Mouse (Mus musculus): ENCODE measurements at regions not wholly inside any gene's neighbourhood (a gene's known extent, or its start where the extent isn't known, plus 50 kb on each side); places are given as distances from the start of the nearest gene placed in this dataset.
A peak's percentile ranks its signal among the peaks of the same experiment; 100 is the strongest.

GRCm38 (mm10) chr6:81756242-81756641, 167.2 kb upstream of the Gcfc2 start:
- no peak overlapping the region for H3K27ac ChIP-seq (replicated peaks)
- H3K27me3 ChIP-seq, result no peaks in the 10 kb centered on the region
- no peak overlapping the region for H3K4me2 ChIP-seq (replicated peaks)
- no peak overlapping the region for H3K9ac ChIP-seq (replicated peaks)
- H3K36me3 ChIP-seq, result no peaks in the 10 kb centered on the region
- no peaks in the 10 kb centered on the region for H3K9me3 ChIP-seq
- no peak overlapping the region for H3K4me3 ChIP-seq
- no peak for ATAC-seq (ENCODE audit: low FRiP score, low read depth)
- H3K4me1 ChIP-seq, result peaks cover 3% of the 10 kb centered on the region; the same call in 1 of the 2 replicates
- 85% methylated on average over 7 of the region's 7 CpGs for WGBS

DNA sequence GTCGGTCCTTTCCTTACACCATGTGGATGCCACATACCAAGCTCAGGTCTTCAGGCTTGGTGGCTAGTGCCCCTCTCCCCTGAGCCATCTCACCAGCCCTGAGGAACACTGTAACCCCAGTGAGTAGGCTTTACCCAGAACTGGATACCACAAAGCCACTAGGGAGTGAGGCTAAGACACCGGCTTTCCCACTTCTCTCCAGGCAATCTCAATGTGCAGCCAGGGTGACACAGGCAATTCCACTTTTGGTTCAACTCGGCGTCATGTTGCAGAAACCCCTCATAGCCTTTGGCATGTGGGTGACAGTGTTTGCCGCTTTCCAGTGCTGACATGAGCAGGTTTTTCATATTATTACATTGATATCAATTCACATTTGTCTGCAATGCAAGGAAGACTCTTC, 164.6 kb upstream of the Gcfc2 start:
- H3K27ac ChIP-seq (replicated peaks), result no peak overlapping the region
- H3K36me3 ChIP-seq, result no peaks in the 10 kb centered on the region
- no peak overlapping the region for H3K4me3 ChIP-seq
- H3K27me3 ChIP-seq, result no peaks in the 10 kb centered on the region
- H3K4me2 ChIP-seq (replicated peaks), result no peak overlapping the region
- H3K4me1 ChIP-seq, result peaks cover 3% of the 10 kb centered on the region; the same call in 1 of the 2 replicates
- no peak for ATAC-seq (ENCODE audit: low FRiP score, low read depth)
- H3K9me3 ChIP-seq, result no peaks in the 10 kb centered on the region
- H3K9ac ChIP-seq (replicated peaks), result no peak overlapping the region
- 90% methylated on average over 5 of the region's 5 CpGs for WGBS

- Histone ChIP-seq H3K36me3 (no peaks in the 10 kb centered on the region), H3K9ac (replicated peaks) (no peak overlapping the region), H3K27me3 (no peaks in the 10 kb centered on the region), H3K27ac (replicated peaks) (no peak overlapping the region), H3K4me1 (peaks cover 3% of the 10 kb centered on the region; the same call in 1 of the 2 replicates), H3K4me2 (replicated peaks) (no peak overlapping the region), H3K4me3 (no peak overlapping the region), H3K9me3 (no peaks in the 10 kb centered on the region)
- ATAC-seq (ENCODE audit: low FRiP score, low read depth), result peak; percentile 67
- WGBS, result 72% methylated on average over 2 of the region's 2 CpGs
These were observed 163.3 kb upstream of the Gcfc2 start for GRCm38 (mm10) chr6:81760181-81760580.

GRCm38 (mm10) chr6:81765831-81766230, 157.6 kb upstream of the Gcfc2 start:
- Histone ChIP-seq H3K4me1 (no peaks in the 10 kb centered on the region), H3K4me2 (replicated peaks) (no peak overlapping the region), H3K27me3 (no peaks in the 10 kb centered on the region), H3K36me3 (no peaks in the 10 kb centered on the region), H3K9me3 (no peaks in the 10 kb centered on the region), H3K9ac (replicated peaks) (no peak overlapping the region), H3K27ac (replicated peaks) (no peak overlapping the region), H3K4me3 (no peak overlapping the region)
- no peak for ATAC-seq (ENCODE audit: low FRiP score, low read depth)
- 92% methylated on average over 7 of the region's 7 CpGs for WGBS

GRCm38 (mm10) chr6:81766800-81767199, 156.7 kb upstream of the Gcfc2 start:
- H3K27me3 ChIP-seq, result no peaks in the 10 kb centered on the region
- no peak overlapping the region for H3K27ac ChIP-seq (replicated peaks)
- no peaks in the 10 kb centered on the region for H3K4me1 ChIP-seq
- no peak for ATAC-seq (ENCODE audit: low FRiP score, low read depth)
- no peaks in the 10 kb centered on the region for H3K36me3 ChIP-seq
- no peak overlapping the region for H3K4me3 ChIP-seq
- 94% methylated on average over 4 of the region's 4 CpGs for WGBS
- no peaks in the 10 kb centered on the region for H3K9me3 ChIP-seq
- no peak overlapping the region for H3K9ac ChIP-seq (replicated peaks)
- H3K4me2 ChIP-seq (replicated peaks), result no peak overlapping the region

DNA sequence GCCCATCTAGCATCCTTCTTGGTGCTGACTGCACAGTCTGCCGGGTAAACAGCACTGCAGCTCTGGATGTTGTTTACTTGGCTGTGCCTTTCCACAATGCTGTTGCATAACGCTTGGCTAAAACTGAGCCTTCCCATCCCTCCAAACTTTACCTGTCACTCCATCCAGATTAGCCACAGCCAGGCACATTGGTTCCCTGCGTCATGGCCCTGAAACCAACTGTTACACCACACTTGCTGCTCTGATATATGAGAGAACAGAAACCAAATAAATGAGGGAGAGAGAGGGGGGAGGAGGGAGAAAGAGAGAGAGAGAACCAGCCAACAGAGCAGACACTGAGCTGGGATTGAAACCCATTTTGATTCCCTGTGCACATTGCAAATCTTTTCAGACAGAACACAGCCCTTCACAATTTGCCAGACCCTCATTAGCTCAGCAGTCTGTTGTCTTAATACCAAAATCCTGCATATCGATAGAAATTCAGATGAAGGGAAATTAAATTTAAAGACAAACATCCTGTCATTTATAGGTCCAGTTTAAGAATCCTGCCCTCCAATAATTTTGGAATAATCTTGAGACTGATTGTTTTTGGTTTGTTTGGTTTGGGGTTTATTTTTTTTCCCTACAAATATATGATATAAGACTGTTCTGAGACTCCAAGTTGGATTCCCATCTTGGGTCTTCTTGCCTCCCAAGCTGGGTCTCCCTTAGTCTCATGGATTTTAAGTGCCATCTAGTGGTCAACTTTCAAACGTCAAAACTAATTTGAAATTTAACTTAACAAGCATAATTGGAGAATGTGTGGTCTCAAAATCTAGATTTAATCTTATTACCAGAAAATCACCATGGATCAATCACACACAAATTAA, 154.6 kb upstream of the Gcfc2 start:
- Histone ChIP-seq H3K9me3 (no peaks in the 10 kb centered on the region), H3K4me2 (replicated peaks) (no peak overlapping the region), H3K4me1 (no peaks in the 10 kb centered on the region), H3K27me3 (no peaks in the 10 kb centered on the region), H3K36me3 (no peaks in the 10 kb centered on the region), H3K9ac (replicated peaks) (no peak overlapping the region), H3K4me3 (no peak overlapping the region), H3K27ac (replicated peaks) (no peak overlapping the region)
- 57% methylated on average over 5 of the region's 5 CpGs for WGBS
- ATAC-seq (ENCODE audit: low FRiP score, low read depth), result peak; percentile 74

- Histone ChIP-seq H3K27ac (replicated peaks) (no peak overlapping the region), H3K27me3 (no peaks in the 10 kb centered on the region), H3K4me1 (no peaks in the 10 kb centered on the region), H3K9ac (replicated peaks) (no peak overlapping the region), H3K4me2 (replicated peaks) (no peak overlapping the region), H3K4me3 (no peak overlapping the region), H3K9me3 (no peaks in the 10 kb centered on the region), H3K36me3 (no peaks in the 10 kb centered on the region)
- no peak for ATAC-seq (ENCODE audit: low FRiP score, low read depth)
- 90% methylated on average over 3 of the region's 3 CpGs for WGBS
These were observed 153.2 kb upstream of the Gcfc2 start for GRCm38 (mm10) chr6:81770301-81770700.

DNA sequence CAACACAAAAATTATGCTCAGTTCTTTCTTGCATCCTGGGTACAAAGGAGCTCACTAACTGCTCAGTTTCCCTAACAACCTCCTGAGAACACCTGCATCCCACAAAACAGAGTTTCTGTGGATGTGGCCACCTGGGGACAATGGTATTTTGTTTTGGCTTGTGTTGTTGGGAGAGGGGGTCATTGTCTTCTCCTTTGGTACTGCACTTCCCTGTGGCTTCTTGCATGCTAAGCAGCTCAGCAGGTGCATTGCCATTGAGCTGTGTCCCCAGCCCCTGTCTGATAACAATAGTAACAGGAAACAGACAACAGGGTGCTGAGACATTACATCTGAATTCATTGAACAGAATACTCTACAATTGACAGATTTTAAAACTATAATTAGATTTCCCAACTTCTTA, 151.6 kb upstream of the Gcfc2 start:
- Histone ChIP-seq H3K4me3 (no peak overlapping the region), H3K27me3 (no peaks in the 10 kb centered on the region), H3K9ac (replicated peaks) (no peak overlapping the region), H3K36me3 (no peaks in the 10 kb centered on the region), H3K4me2 (replicated peaks) (no peak overlapping the region), H3K4me1 (no peaks in the 10 kb centered on the region), H3K9me3 (no peaks in the 10 kb centered on the region), H3K27ac (replicated peaks) (no peak overlapping the region)
- ATAC-seq (ENCODE audit: low FRiP score, low read depth), result no peak

DNA sequence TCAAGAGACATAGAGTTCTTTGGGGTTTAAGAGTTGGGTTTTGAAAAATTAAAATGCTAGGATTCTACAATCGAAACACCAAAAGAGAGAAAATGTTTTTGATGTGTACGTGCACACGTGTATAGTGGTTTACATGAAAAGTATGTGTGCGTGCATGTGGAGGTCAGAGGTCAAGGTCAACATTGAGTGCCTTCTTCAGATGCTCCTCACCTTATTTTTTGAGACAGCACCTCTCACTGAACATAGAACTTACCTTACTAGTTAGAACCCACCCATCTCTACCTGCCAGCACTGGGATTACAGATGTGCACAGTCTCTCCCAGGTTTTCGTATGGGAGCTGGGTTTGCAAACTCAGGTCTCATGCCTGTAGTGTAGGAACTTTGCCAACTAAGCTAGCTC, 141.3 kb upstream of the Gcfc2 start:
- Histone ChIP-seq H3K9me3 (no peaks in the 10 kb centered on the region), H3K4me1 (no peaks in the 10 kb centered on the region), H3K9ac (replicated peaks) (no peak overlapping the region), H3K36me3 (no peaks in the 10 kb centered on the region), H3K27ac (replicated peaks) (no peak overlapping the region), H3K4me2 (replicated peaks) (no peak overlapping the region), H3K4me3 (no peak overlapping the region), H3K27me3 (no peaks in the 10 kb centered on the region)
- ATAC-seq (ENCODE audit: low FRiP score, low read depth), result no peak
- WGBS, result 89% methylated on average over 5 of the region's 5 CpGs

DNA sequence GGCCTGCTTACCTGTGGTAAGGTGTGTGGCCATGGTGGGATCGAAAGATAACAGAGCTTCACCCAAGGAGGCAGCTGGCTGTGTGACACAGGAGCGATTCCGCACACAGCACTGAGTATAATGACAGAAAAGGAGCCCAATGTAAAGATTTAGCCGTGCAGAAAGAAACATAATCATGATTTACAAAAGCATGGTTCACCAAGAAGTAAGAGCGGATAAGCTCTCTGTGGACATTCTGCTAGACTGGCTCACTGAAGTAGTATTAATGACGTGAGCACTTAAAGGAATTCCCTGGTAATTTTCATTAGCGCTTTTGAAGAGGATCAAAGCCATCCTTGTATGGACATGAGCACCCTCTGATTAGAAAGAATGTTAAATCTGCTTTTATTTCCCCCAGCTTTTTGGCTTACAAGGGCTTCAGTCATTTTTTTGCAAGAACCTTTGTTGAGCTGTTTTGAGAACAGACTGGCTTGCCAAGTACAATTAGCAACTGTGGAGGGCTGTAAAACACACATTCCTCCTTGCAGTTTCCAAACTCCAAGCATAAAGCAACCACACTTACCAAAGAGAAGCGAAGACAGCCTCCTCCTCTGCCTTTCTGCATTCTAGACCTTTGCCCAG, 140.5 kb upstream of the Gcfc2 start:
- Histone ChIP-seq H3K9ac (replicated peaks) (no peak overlapping the region), H3K4me3 (no peak overlapping the region), H3K27me3 (no peaks in the 10 kb centered on the region), H3K9me3 (no peaks in the 10 kb centered on the region), H3K27ac (replicated peaks) (no peak overlapping the region), H3K4me1 (no peaks in the 10 kb centered on the region), H3K4me2 (replicated peaks) (no peak overlapping the region), H3K36me3 (no peaks in the 10 kb centered on the region)
- no peak for ATAC-seq (ENCODE audit: low FRiP score, low read depth)
- WGBS, result 52% methylated on average over 8 of the region's 8 CpGs

- 85% methylated on average over 6 of the region's 6 CpGs for WGBS
- H3K27ac ChIP-seq (replicated peaks), result no peak overlapping the region
- no peaks in the 10 kb centered on the region for H3K27me3 ChIP-seq
- H3K9me3 ChIP-seq, result no peaks in the 10 kb centered on the region
- H3K4me3 ChIP-seq, result no peak overlapping the region
- no peaks in the 10 kb centered on the region for H3K36me3 ChIP-seq
- H3K4me2 ChIP-seq (replicated peaks), result no peak overlapping the region
- H3K4me1 ChIP-seq, result no peaks in the 10 kb centered on the region
- H3K9ac ChIP-seq (replicated peaks), result no peak overlapping the region
- no peak for ATAC-seq (ENCODE audit: low FRiP score, low read depth)
These were observed 128.2 kb upstream of the Gcfc2 start for GRCm38 (mm10) chr6:81795281-81795680.

DNA sequence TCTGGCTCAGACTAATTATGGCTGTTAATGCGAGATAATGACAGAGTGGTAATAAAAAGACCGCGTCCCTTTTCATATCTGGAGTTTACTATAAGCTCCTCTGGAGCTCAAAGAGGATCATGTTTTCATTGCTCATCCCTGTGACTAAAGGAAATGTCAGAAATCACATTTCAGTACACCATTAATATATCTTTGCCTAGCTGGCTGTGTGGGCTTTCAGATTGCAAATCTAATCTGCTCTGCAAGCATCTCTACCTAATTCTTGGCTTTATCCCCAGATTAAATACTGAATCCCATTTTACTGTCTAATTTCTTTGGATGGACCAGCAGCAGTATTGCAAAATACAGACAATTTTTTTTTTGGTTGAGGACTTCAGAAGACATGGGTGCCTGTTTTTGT, 122.6 kb upstream of the Gcfc2 start:
- ATAC-seq (ENCODE audit: low FRiP score, low read depth), result no peak
- Histone ChIP-seq H3K27ac (replicated peaks) (no peak overlapping the region), H3K36me3 (no peaks in the 10 kb centered on the region), H3K4me1 (no peaks in the 10 kb centered on the region), H3K4me2 (replicated peaks) (no peak overlapping the region), H3K9ac (replicated peaks) (no peak overlapping the region), H3K27me3 (no peaks in the 10 kb centered on the region), H3K9me3 (no peaks in the 10 kb centered on the region), H3K4me3 (no peak overlapping the region)
- 96% methylated on average over 3 of the region's 3 CpGs for WGBS
